Mouse (Mus musculus) CH12.LX (cell line): Measurements from ENCODE around the gene Ddx31. TPM values are rescaled to one million over a fixed set of nuclear protein-coding genes. Genes with fewer than 3 reads are reported as not detected.

Experiments
- DNase-seq: peaks from one replicate; pipeline ENCODE4 v3.0.0-alpha.2; 2013; ENCODE audit errors: extremely low read depth
- H3K27ac ChIP-seq: 2 replicates; pipeline ENCODE4 v1.5.1; 2012; ENCODE audit warnings: low read depth, mild to moderate bottlenecking, control low read depth, moderate library complexity; ENCODE audit not compliant: insufficient read depth
- H3K27me3 ChIP-seq: replicated peaks from 2 replicates; pipeline ENCODE3; 2012; ENCODE audit warnings: inconsistent platforms
- H3K36me3 ChIP-seq, 2 experiments: replicated peaks in 1 of 2; 2 replicates each; pipeline versions ENCODE3 to v1.6.1; 2012; ENCODE audit warnings: inconsistent platforms in 1 of 2, low read length in 1 of 2, mild to moderate bottlenecking in 1 of 2, mixed read lengths in 1 of 2, moderate library complexity in 1 of 2; ENCODE audit not compliant: control insufficient read depth in 1 of 2, insufficient read depth in 1 of 2
- H3K4me1 ChIP-seq, 2 experiments: 2 replicates each; pipeline ENCODE4 v1.6.1; 2012; ENCODE audit warnings: inconsistent platforms in 1 of 2, moderate library complexity in 1 of 2; ENCODE audit not compliant: insufficient read depth in 2 of 2, control insufficient read depth in 1 of 2
- H3K4me2 ChIP-seq: 2 replicates; pipeline ENCODE4 v1.6.1; 2012; ENCODE audit warnings: low read depth, mild to moderate bottlenecking, control low read depth; ENCODE audit not compliant: poor library complexity, insufficient read depth, severe bottlenecking
- H3K4me3 ChIP-seq, 3 experiments: fragments of 150-350 bp in 1 of 3; sonication (generic) in 1 of 3; replicated peaks in 1 of 3; 2 replicates each; pipeline versions ENCODE3 to v1.5.1; 2011 to 2012; ENCODE audit warnings: low read depth in 2 of 3, low read length in 2 of 3, mild to moderate bottlenecking in 2 of 3, moderate library complexity in 2 of 3, control low read depth in 1 of 3, improper control_type of control experiment in 1 of 3, inconsistent platforms in 1 of 3, mixed read lengths in 1 of 3; ENCODE audit not compliant: poor library complexity in 1 of 3
- H3K79me2 ChIP-seq: replicated peaks from 2 replicates; pipeline ENCODE4 v1.6.1; 2012; ENCODE audit warnings: mild to moderate bottlenecking, moderate library complexity; ENCODE audit not compliant: control insufficient read depth, poor library complexity, insufficient read depth, severe bottlenecking; ENCODE audit errors: extremely low read depth
- H3K9ac ChIP-seq: 2 replicates; pipeline ENCODE4 v1.6.1; 2012; ENCODE audit warnings: low read depth, mild to moderate bottlenecking, control low read depth, moderate library complexity; ENCODE audit not compliant: insufficient read depth
- H3K9me3 ChIP-seq: replicated peaks from 2 replicates; pipeline ENCODE3; 2012; ENCODE audit warnings: low read length, inconsistent platforms, mixed read lengths
- BHLHE40 ChIP-seq: IDR thresholded peaks from 2 replicates; pipeline ENCODE4 v1.6.1; 2011; ENCODE audit warnings: mild to moderate bottlenecking, low read depth, low read length, improper control_type of control experiment
- CHD1 ChIP-seq: IDR thresholded peaks from 2 replicates; pipeline ENCODE4 v1.6.1; 2012; ENCODE audit warnings: low read depth, low read length, improper control_type of control experiment, inconsistent platforms
- CHD2 ChIP-seq: IDR thresholded peaks from 2 replicates; pipeline ENCODE4 v1.6.1; 2011; ENCODE audit warnings: low read length, improper control_type of control experiment
- EP300 ChIP-seq: IDR thresholded peaks from 2 replicates; pipeline ENCODE4 v1.6.1; 2011; ENCODE audit warnings: low read length, improper control_type of control experiment
- ETS1 ChIP-seq: conservative IDR thresholded peaks from 2 replicates; pipeline ENCODE4 v1.6.1; 2012; ENCODE audit warnings: low read depth, mild to moderate bottlenecking, inconsistent platforms, low read length, improper control_type of control experiment, moderate library complexity
- JUN ChIP-seq: IDR thresholded peaks from 2 replicates; pipeline ENCODE4 v1.6.1; 2011; ENCODE audit warnings: low read depth, mild to moderate bottlenecking, low read length, improper control_type of control experiment, moderate library complexity; ENCODE audit not compliant: insufficient read depth
- JUND ChIP-seq: conservative IDR thresholded peaks from 2 replicates; pipeline ENCODE4 v1.6.1; 2011; ENCODE audit warnings: low read depth, low read length, improper control_type of control experiment
- KAT2A ChIP-seq: IDR thresholded peaks from 2 replicates; pipeline ENCODE4 v1.6.1; 2012; ENCODE audit warnings: low read length, improper control_type of control experiment, inconsistent platforms; ENCODE audit not compliant: insufficient replicate concordance
- MAFK ChIP-seq: IDR thresholded peaks from 2 replicates; pipeline ENCODE4 v1.6.1; 2011; ENCODE audit warnings: low read length, improper control_type of control experiment; ENCODE audit not compliant: insufficient replicate concordance
- MAZ ChIP-seq: IDR thresholded peaks from 2 replicates; pipeline ENCODE4 v1.6.1; 2012; ENCODE audit warnings: low read depth, mild to moderate bottlenecking, inconsistent platforms, low read length, improper control_type of control experiment, moderate library complexity
- MEF2A ChIP-seq: IDR thresholded peaks from 2 replicates; pipeline ENCODE4 v1.6.1; 2014; ENCODE audit warnings: low read depth, mild to moderate bottlenecking, inconsistent platforms, low read length, improper control_type of control experiment, borderline replicate concordance
- MXI1 ChIP-seq: IDR thresholded peaks from 2 replicates; pipeline ENCODE4 v1.6.1; 2011; ENCODE audit warnings: mild to moderate bottlenecking, low read depth, low read length, improper control_type of control experiment
- MYC ChIP-seq: IDR thresholded peaks from 2 replicates; pipeline ENCODE4 v1.6.1; 2011; ENCODE audit warnings: low read depth, mild to moderate bottlenecking, improper control_type of control experiment, low read length
- NELFE ChIP-seq: IDR thresholded peaks from 2 replicates; pipeline ENCODE4 v1.6.1; 2011; ENCODE audit warnings: low read depth, low read length, improper control_type of control experiment
- NRF1 ChIP-seq: IDR thresholded peaks from 2 replicates; pipeline ENCODE4 v1.6.1; 2014; ENCODE audit warnings: low read depth, mild to moderate bottlenecking, inconsistent platforms, low read length, improper control_type of control experiment, moderate library complexity
- PAX5 ChIP-seq: IDR thresholded peaks from 2 replicates; pipeline ENCODE4 v1.6.1; 2012; ENCODE audit warnings: low read length, inconsistent platforms, mixed read lengths
- RCOR1 ChIP-seq: conservative IDR thresholded peaks from 2 replicates; pipeline ENCODE4 v1.6.1; 2012; ENCODE audit warnings: low read depth, mild to moderate bottlenecking, inconsistent platforms, low read length, improper control_type of control experiment
- SIN3A ChIP-seq: IDR thresholded peaks from 2 replicates; pipeline ENCODE4 v1.6.1; 2012; ENCODE audit warnings: low read length, improper control_type of control experiment, inconsistent platforms
- SMC3 ChIP-seq: IDR thresholded peaks from 2 replicates; pipeline ENCODE4 v1.6.1; 2011; ENCODE audit warnings: low read depth, low read length, improper control_type of control experiment
- UBTF ChIP-seq: IDR thresholded peaks from 2 replicates; pipeline ENCODE4 v1.6.1; 2012; ENCODE audit warnings: low read depth, mild to moderate bottlenecking, inconsistent platforms, low read length, improper control_type of control experiment, moderate library complexity
- USF1 ChIP-seq: IDR thresholded peaks from 2 replicates; pipeline ENCODE4 v1.6.1; 2014; ENCODE audit warnings: low read depth, mild to moderate bottlenecking, inconsistent platforms, low read length, improper control_type of control experiment
- USF2 ChIP-seq: conservative IDR thresholded peaks from 2 replicates; pipeline ENCODE4 v1.6.1; 2011; ENCODE audit warnings: low read depth, low read length, improper control_type of control experiment
- ZC3H11A ChIP-seq: IDR thresholded peaks from 2 replicates; pipeline ENCODE4 v1.6.1; 2012; ENCODE audit warnings: low read depth, mild to moderate bottlenecking, inconsistent platforms, low read length, improper control_type of control experiment
- ZKSCAN1 ChIP-seq: IDR thresholded peaks from 2 replicates; pipeline ENCODE4 v1.6.1; 2012; ENCODE audit warnings: low read depth, inconsistent platforms, low read length, improper control_type of control experiment, borderline replicate concordance
- dilution Hi-C: fragments of 300-500 bp; cut with MboI; formaldehyde crosslinking; loops from 2 replicates; pipeline ENCODE4 v1.14.3; 2020; ENCODE audit warnings: low sequenced_read_pairs; ENCODE audit not compliant: extremely low pct_unique_long_range_greater_than_20kb, extremely low pct_ligation_motif_present
- in situ Hi-C: fragments of 300-500 bp; cut with MboI; formaldehyde crosslinking; loops from 3 replicates; pipeline ENCODE4 v1.14.3; 2019; ENCODE audit warnings: low sequenced_read_pairs, low pct_ligation_motif_present, low pct_unique_long_range_greater_than_20kb, mixed read lengths
- polyA plus RNA-seq: library from polyadenylated mRNA; unstranded; fragments of >175 nt; gene quantifications from 2 replicates; pipeline ENCODE4 v1.2.1, GENCODE M21; 2012; ENCODE audit warnings: low read depth; ENCODE audit not compliant: insufficient read length
- total RNA-seq, 2 experiments: library from RNA; depleted of rRNA; stranded (reverse); fragments of 300-350 nt in 1 of 2; fragments of >200 nt in 1 of 2; gene quantifications; 2 replicates each; pipeline ENCODE4 v1.2.3; 2012 to 2014

Gene Ddx31
- total and polyA plus RNA-seq, 3 experiments = 15.9 to 26.8 (median 18.8) TPM

DNA sequence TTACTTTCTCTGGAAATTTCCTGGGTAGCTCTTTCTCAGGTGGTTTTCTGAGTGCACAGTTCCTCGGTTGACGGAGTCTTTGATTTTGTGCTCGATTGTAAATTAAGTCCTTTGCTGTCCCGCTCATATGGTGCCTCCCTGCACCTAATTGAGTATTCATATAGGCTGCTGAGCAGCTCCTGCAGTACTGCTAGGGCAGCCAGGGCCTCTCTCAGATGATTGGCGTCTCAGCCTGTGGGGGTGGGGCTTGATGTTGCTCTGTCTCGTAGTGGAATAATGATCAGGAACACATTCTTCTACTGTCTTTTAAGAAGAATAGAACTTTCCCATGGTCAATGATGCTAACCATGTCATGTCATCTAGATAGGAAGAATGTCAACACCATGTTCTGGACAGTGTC lies 105.2 kb downstream of the Ddx31 start:
- Histone ChIP-seq H3K36me3 (no peaks in the 10 kb centered on the region), H3K9me3 (no peaks in the 10 kb centered on the region), H3K9ac (no peak overlapping the region), H3K4me1 (no peaks in the 10 kb centered on the region), H3K79me2 (no peaks in the 10 kb centered on the region), H3K27me3 (peaks cover 78% of the 10 kb centered on the region), H3K4me2 (no peak overlapping the region), H3K4me3 (no peak overlapping the region), H3K27ac (no peak overlapping the region)
- TF ChIP-seq SMC3 (no peak), CHD2 (no peak), JUN (no peak), MYC (no peak), NELFE (no peak), USF1 (no peak), PAX5 (no peak), CHD1 (no peak), UBTF (no peak), ZKSCAN1 (no peak)
- dilution Hi-C loops (no loop called here), in situ Hi-C loops (no loop called here)
- DNase-seq = no peak

DNA sequence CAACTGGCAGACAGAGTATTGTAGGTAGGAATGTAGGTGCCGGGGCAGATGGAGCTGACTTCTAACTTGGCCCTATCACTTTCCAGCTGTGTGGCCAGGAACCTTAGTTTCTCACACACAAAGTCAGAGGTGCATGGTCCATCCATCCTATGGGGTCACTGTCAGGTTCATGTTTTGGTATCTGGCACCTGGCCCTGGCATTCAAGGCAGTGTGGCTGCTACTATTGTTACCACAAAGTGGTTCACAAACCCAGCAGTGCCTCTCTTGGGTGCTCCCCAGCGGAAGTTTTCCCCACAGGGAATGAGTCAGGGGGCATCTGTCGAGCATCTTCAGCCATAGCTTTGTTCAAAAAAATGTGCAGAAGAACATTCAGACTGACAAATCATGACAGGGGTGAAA lies 106.1 kb downstream of the Ddx31 start:
- Histone ChIP-seq H3K9me3 (no peaks in the 10 kb centered on the region), H3K79me2 (no peaks in the 10 kb centered on the region), H3K9ac (no peak overlapping the region), H3K4me3 (no peak overlapping the region), H3K4me2 (no peak overlapping the region), H3K27me3 (peaks cover 73% of the 10 kb centered on the region), H3K36me3 (no peaks in the 10 kb centered on the region), H3K27ac (no peak overlapping the region), H3K4me1 (no peaks in the 10 kb centered on the region)
- in situ Hi-C loops = no loop called here
- dilution Hi-C loops = no loop called here
- DNase-seq = no peak
- TF ChIP-seq USF1 = no peak
- TF ChIP-seq MXI1 = no peak
- TF ChIP-seq ZKSCAN1 = no peak
- no peak for TF ChIP-seq MEF2A
- TF ChIP-seq ETS1 = no peak
- TF ChIP-seq NRF1 = no peak
- TF ChIP-seq NELFE = no peak
- TF ChIP-seq USF2 = no peak
- TF ChIP-seq MAZ = no peak
- TF ChIP-seq MAFK = no peak
- TF ChIP-seq CHD2 = no peak
- no peak for TF ChIP-seq ZC3H11A
- TF ChIP-seq KAT2A = no peak
- TF ChIP-seq JUN = no peak
- no peak for TF ChIP-seq SIN3A
- no peak for TF ChIP-seq UBTF
- TF ChIP-seq EP300 = no peak
- TF ChIP-seq BHLHE40 = no peak
- no peak for TF ChIP-seq JUND
- no peak for TF ChIP-seq RCOR1
